Mouse (Mus musculus): ENCODE results near the gene Slc35f1. TPM values are rescaled to one million over a fixed set of nuclear protein-coding genes. Genes with fewer than 3 reads are reported as not detected.

The Slc35f1 gene
- polyA plus RNA-seq, 1 experiment, result 0.28 TPM

GRCm38 (mm10) chr10:52940111-52940830, 249.9 kb downstream of the Slc35f1 start:
- Histone ChIP-seq H3K4me3 (ENCODE audit: insufficient read depth, low read depth, low read length) (no peak overlapping the region), H3K27ac (replicated peaks; ENCODE audit: low read depth, low read length) (no peak overlapping the region), H3K4me1 (ENCODE audit: control insufficient read depth, insufficient read depth, insufficient read length, low read length) (no peaks in the 10 kb centered on the region)

GRCm38 (mm10) chr10:52940831-52941216, 250.5 kb downstream of the Slc35f1 start:
- no peak overlapping the region for H3K4me3 ChIP-seq (ENCODE audit: insufficient read depth, low read depth, low read length)
- no peak overlapping the region for H3K27ac ChIP-seq (replicated peaks; ENCODE audit: low read depth, low read length)
- no peaks in the 10 kb centered on the region for H3K4me1 ChIP-seq (ENCODE audit: control insufficient read depth, insufficient read depth, insufficient read length, low read length)

GRCm38 (mm10) chr10:52952581-52952980, 262.2 kb downstream of the Slc35f1 start:
- Histone ChIP-seq H3K4me3 (ENCODE audit: insufficient read depth, low read depth, low read length) (no peak overlapping the region), H3K4me1 (ENCODE audit: control insufficient read depth, insufficient read depth, insufficient read length, low read length) (no peaks in the 10 kb centered on the region), H3K27ac (replicated peaks; ENCODE audit: low read depth, low read length) (no peak overlapping the region)

GRCm38 (mm10) chr10:52956728-52957127, 266.4 kb downstream of the Slc35f1 start:
- no peaks in the 10 kb centered on the region for H3K4me1 ChIP-seq (ENCODE audit: control insufficient read depth, insufficient read depth, insufficient read length, low read length)
- no peak overlapping the region for H3K4me3 ChIP-seq (ENCODE audit: insufficient read depth, low read depth, low read length)
- H3K27ac ChIP-seq (replicated peaks; ENCODE audit: low read depth, low read length), result no peak overlapping the region

- Histone ChIP-seq H3K4me3 (ENCODE audit: insufficient read depth, low read depth, low read length) (no peak overlapping the region), H3K27ac (replicated peaks; ENCODE audit: low read depth, low read length) (no peak overlapping the region), H3K4me1 (ENCODE audit: control insufficient read depth, insufficient read depth, insufficient read length, low read length) (no peaks in the 10 kb centered on the region)
These were observed 288.9 kb downstream of the Slc35f1 start for GRCm38 (mm10) chr10:52979251-52979650.

GRCm38 (mm10) chr10:52982836-52983235, 292.5 kb downstream of the Slc35f1 start:
- no peak overlapping the region for H3K4me3 ChIP-seq (ENCODE audit: insufficient read depth, low read depth, low read length)
- H3K4me1 ChIP-seq (ENCODE audit: control insufficient read depth, insufficient read depth, insufficient read length, low read length), result no peaks in the 10 kb centered on the region
- H3K27ac ChIP-seq (replicated peaks; ENCODE audit: low read depth, low read length), result no peak overlapping the region

- H3K4me1 ChIP-seq (ENCODE audit: control insufficient read depth, insufficient read depth, insufficient read length, low read length), result no peaks in the 10 kb centered on the region
- H3K27ac ChIP-seq (replicated peaks; ENCODE audit: low read depth, low read length), result no peak overlapping the region
- H3K4me3 ChIP-seq (ENCODE audit: insufficient read depth, low read depth, low read length), result no peak overlapping the region
These were observed 301.9 kb downstream of the Slc35f1 start for GRCm38 (mm10) chr10:52992246-52992645.

- H3K4me1 ChIP-seq (ENCODE audit: control insufficient read depth, insufficient read depth, insufficient read length, low read length), result no peaks in the 10 kb centered on the region
- H3K27ac ChIP-seq (replicated peaks; ENCODE audit: low read depth, low read length), result no peak overlapping the region
- no peak overlapping the region for H3K4me3 ChIP-seq (ENCODE audit: insufficient read depth, low read depth, low read length)
These were observed 306.6 kb downstream of the Slc35f1 start for GRCm38 (mm10) chr10:52996886-52997285.

- H3K4me3 ChIP-seq (ENCODE audit: insufficient read depth, low read depth, low read length), result no peak overlapping the region
- no peak overlapping the region for H3K27ac ChIP-seq (replicated peaks; ENCODE audit: low read depth, low read length)
- no peaks in the 10 kb centered on the region for H3K4me1 ChIP-seq (ENCODE audit: control insufficient read depth, insufficient read depth, insufficient read length, low read length)
These were observed 310.8 kb downstream of the Slc35f1 start for GRCm38 (mm10) chr10:53001136-53001535.

GRCm38 (mm10) chr10:53006229-53007190, 316.2 kb downstream of the Slc35f1 start:
- no peak overlapping the region for H3K27ac ChIP-seq (replicated peaks; ENCODE audit: low read depth, low read length)
- H3K4me1 ChIP-seq (ENCODE audit: control insufficient read depth, insufficient read depth, insufficient read length, low read length), result no peaks in the 10 kb centered on the region

GRCm38 (mm10) chr10:53013878-53014277, 323.5 kb downstream of the Slc35f1 start:
- Histone ChIP-seq H3K27ac (replicated peaks; ENCODE audit: low read depth, low read length) (no peak overlapping the region), H3K4me3 (ENCODE audit: insufficient read depth, low read depth, low read length) (no peak overlapping the region), H3K4me1 (ENCODE audit: control insufficient read depth, insufficient read depth, insufficient read length, low read length) (no peaks in the 10 kb centered on the region)

More at GRCm38 (mm10) chr10:53006229-53007190, 316.2 kb downstream of the Slc35f1 start:
- no peak overlapping the region for H3K4me3 ChIP-seq (ENCODE audit: insufficient read depth, low read depth, low read length)

- no peaks in the 10 kb centered on the region for H3K4me1 ChIP-seq (ENCODE audit: control insufficient read depth, insufficient read depth, insufficient read length, low read length)
- H3K27ac ChIP-seq (replicated peaks; ENCODE audit: low read depth, low read length), result no peak overlapping the region
These were observed 338.1 kb downstream of the Slc35f1 start for GRCm38 (mm10) chr10:53028454-53028853.

GRCm38 (mm10) chr10:53035202-53035601, 344.9 kb downstream of the Slc35f1 start:
- H3K4me3 ChIP-seq (ENCODE audit: insufficient read depth, low read depth, low read length), result no peak overlapping the region
- no peak overlapping the region for H3K27ac ChIP-seq (replicated peaks; ENCODE audit: low read depth, low read length)
- H3K4me1 ChIP-seq (ENCODE audit: control insufficient read depth, insufficient read depth, insufficient read length, low read length), result no peaks in the 10 kb centered on the region

More at GRCm38 (mm10) chr10:53028454-53028853, 338.1 kb downstream of the Slc35f1 start:
- H3K4me3 ChIP-seq (ENCODE audit: insufficient read depth, low read depth, low read length), result no peak overlapping the region

GRCm38 (mm10) chr10:53045931-53046330, 355.6 kb downstream of the Slc35f1 start:
- Histone ChIP-seq H3K27ac (replicated peaks; ENCODE audit: low read depth, low read length) (no peak overlapping the region), H3K4me3 (ENCODE audit: insufficient read depth, low read depth, low read length) (no peak overlapping the region), H3K4me1 (ENCODE audit: control insufficient read depth, insufficient read depth, insufficient read length, low read length) (no peaks in the 10 kb centered on the region)

- Histone ChIP-seq H3K4me1 (ENCODE audit: control insufficient read depth, insufficient read depth, insufficient read length, low read length) (no peaks in the 10 kb centered on the region), H3K27ac (replicated peaks; ENCODE audit: low read depth, low read length) (no peak overlapping the region), H3K4me3 (ENCODE audit: insufficient read depth, low read depth, low read length) (no peak overlapping the region)
These were observed 362.2 kb downstream of the Slc35f1 start for GRCm38 (mm10) chr10:53052521-53052920.

Data from brown adipose tissue, adult 24 weeks (tissue).